Mouse (Mus musculus): Measurements from ENCODE around the gene Taf7l. TPM values are rescaled to one million over a fixed set of nuclear protein-coding genes. Genes with fewer than 3 reads are reported as not detected.

The Taf7l gene
- total RNA-seq (2021), result not detected
- long read RNA-seq, experiment 1, result 0 reads
- long read RNA-seq, experiment 2, result 0 reads

GRCm38 (mm10) chrX:134476290-134476689 lies at the start of gene Taf7l:
TSS of gene Taf7l (minus strand) at chrX:134476490.
- no peak for DNase-seq (ENCODE audit: low spot score in 2 of 2)

DNA sequence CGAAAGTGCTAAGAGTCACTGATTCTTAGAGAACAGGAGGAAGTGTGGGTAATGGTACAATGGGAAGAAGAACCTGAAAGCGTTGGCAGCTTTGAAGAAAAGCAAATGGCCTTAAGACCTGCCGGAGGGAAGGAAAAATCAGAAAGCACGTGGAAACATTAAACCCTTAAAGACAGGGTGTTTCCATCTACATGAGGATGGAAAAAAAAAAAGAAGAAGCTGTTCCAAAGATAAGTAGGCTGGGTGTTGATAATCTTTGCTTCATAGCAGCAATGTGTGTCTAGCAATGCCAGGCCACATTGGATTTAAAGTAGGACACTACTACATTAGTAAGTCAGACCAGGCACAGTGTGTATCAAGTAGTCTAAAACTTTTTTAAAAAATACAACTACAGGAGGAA lies 49.0 kb upstream of the Taf7l start:
- DNase-seq (ENCODE audit: low spot score in 2 of 2), result no peak

- DNase-seq (ENCODE audit: low spot score in 2 of 2), result no peak
Measured at GRCm38 (mm10) chrX:134523772-134524171, 47.5 kb upstream of the Taf7l start.

DNA sequence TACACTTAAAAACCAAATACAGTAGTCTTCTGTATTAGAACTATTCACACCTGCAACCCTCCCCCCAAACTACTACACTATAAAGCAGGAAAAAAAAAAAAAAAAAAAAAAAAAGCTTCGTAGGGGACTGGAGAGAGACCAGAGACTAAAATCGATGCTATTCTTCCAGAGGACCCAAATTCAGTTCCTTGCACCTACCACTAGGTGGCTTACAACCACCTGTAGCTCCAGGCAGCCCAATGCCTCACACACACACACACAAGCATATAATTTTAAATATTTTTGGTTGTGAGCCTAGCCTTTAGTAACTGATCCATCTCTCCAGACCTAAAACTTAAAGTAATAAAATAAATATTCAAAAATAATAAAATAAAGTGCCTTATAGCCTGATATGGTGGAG lies 33.2 kb upstream of the Taf7l start:
- no peak for DNase-seq (ENCODE audit: low spot score in 2 of 2)

DNA sequence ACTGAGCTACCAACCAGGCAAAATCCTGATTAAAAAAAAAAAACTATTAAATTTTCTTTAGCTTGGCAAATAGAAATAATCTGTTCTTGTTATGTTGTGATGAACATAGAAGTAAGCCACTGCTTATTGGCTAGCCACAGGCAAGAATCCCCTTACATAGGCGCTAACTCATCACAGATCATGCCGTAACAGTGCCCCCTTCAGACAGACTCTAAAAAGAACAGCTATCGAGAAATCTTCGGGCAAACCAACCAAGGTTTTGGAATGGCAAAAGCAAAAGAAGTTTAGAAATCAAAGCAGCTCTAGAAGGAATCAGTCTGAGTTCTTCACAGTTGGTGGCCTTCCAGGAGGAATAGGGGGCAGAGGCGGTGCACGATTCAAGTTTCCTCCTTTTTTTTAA lies 31.7 kb upstream of the Taf7l start:
- DNase-seq (ENCODE audit: low spot score in 2 of 2), result no peak

GRCm38 (mm10) chrX:134500651-134501050 lies 24.4 kb upstream of the Taf7l start:
- no peak for DNase-seq (ENCODE audit: low spot score in 2 of 2)

GRCm38 (mm10) chrX:134481720-134482119 lies 5.4 kb upstream of the Taf7l start:
- no peak for DNase-seq (ENCODE audit: low spot score in 2 of 2)

DNA sequence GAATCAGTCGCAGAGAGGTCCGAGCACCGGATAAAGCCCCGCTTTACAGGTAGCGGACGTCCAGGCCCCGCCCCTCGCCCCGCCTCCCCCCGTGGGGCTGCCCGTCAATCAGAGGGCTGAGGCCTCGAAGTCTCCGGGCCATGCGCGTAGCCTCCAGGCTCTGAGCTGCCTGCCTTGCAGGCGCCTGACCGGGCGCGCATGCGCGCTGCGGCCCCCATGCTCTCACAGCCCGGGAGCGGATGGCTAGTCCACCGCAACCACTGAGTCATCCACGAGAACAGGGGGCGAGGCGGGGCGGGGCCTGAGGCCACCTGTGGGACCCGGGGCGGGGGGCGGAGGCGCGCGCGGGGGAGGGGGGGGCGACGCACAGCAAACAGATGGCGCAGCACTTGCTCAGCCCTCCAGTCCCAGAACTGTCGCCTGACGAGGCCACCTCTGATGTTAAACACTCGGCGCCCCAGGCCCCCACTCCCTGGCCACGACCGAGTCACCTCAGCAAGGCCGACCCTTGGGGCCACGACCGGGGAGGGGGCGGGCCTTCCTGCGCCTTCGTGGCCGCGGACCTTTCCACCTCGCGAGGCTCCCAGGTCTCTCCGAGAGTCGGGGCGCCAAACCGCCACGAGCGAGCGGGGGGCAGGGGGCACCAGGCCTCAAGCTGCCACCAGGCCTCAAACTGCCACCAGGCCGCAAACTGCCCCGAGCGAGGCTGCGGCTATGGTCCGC lies 1.1 kb downstream of the Taf7l start:
- DNase-seq (ENCODE audit: low spot score in 2 of 2), result no peak

GRCm38 (mm10) chrX:134427307-134427706 lies 49.0 kb downstream of the Taf7l start:
- DNase-seq (ENCODE audit: low spot score in 2 of 2), result no peak

GRCm38 (mm10) chrX:134426819-134427218 lies 49.5 kb downstream of the Taf7l start:
- DNase-seq (ENCODE audit: low spot score in 2 of 2), result no peak

DNA sequence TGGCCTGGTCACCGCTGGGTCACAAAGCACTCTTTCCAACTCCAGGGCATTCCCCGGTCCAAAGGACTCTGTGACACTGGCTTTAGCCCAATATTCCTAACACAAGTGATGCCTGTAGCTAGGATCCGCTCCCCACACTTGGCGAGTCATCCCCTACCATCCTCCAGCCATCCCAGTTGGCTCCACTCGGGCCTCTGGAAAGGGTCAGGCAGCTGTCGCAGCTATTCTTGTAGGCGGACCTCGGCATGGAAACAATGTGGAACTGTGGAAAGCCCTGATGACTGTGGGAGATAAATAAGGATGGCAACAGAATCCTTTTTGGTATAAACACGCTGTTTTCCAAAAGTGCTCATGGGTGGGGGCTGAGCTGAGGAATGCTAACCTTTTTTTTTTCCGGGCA lies 50.5 kb downstream of the Taf7l start:
- DNase-seq (ENCODE audit: low spot score in 2 of 2), result no peak

- DNase-seq (ENCODE audit: low spot score in 2 of 2), result no peak
Measured at GRCm38 (mm10) chrX:134424263-134424662, 52.0 kb downstream of the Taf7l start.

DNA sequence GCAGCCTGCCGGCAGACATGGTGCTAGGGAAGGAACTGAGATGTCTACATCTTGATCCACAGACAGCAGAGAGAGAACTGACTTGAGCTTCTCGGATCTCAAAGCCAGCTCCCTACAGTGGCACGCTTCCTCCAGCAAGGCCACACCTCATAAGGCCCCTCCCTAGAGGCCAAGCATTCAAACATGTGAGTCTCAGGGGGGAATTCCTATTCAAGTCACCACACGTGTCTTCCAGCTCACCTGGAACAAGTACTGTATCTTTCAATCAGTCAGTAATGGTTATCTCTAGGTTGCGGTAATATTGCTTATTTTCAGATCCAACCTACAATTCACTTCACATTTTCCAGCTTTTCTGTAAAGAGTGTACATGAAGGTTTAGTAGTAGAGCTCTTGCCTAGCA lies 56.2 kb downstream of the Taf7l start:
- no peak for DNase-seq (ENCODE audit: low spot score in 2 of 2)

DNA sequence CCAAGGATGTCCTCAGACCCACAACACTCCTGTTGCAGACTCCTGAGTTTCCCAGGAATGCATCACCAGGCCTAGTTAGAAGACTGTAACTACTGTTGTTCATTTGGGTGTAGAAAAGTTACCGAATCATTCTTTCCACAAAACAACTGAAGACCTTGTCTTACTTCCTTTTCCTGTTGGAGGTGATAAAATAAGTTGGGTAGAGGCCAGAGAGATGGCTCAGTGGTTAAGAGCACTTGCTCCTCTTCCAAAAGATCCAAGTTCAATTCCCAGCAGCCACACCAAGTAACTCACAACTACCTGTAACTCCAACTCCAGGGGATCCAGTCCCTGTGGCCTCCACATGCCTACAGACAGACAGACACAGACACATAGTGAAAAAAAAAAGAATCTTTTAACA lies 64.2 kb downstream of the Taf7l start:
- no peak for DNase-seq (ENCODE audit: low spot score in 2 of 2)

Other genes with a start within 250 kb of the Taf7l start
- gene Trmt2b, start 199.5 kb downstream of the Taf7l start, total RNA-seq (2021), result 10 to 100 TPM; 28.8 to 35.6 TPM
- 100 to 1,000 TPM; 117 to 155 TPM for gene Tmem35a, start 181.3 kb downstream of the Taf7l start, total RNA-seq (2021)
- gene Cenpi, start 168.4 kb downstream of the Taf7l start, total RNA-seq (2021), result 10 to 100 TPM in 1 of 2 experiments, 1 to 10 TPM in 1; 9.2 to 10.3 TPM
- 1 to 10 TPM; 1.1 to 1.4 TPM for gene Drp2, start 71.9 kb downstream of the Taf7l start, total RNA-seq (2021)
- gene Timm8a1, start 65.4 kb upstream of the Taf7l start, total RNA-seq (2021), result 10 to 100 TPM; 42.1 to 47.1 TPM
- 1 to 10 TPM; 1.6 to 2.1 TPM for gene Btk, start 107.1 kb upstream of the Taf7l start, total RNA-seq (2021)
- gene Rpl36a, start 109.2 kb upstream of the Taf7l start, total RNA-seq (2021), result 100 to 1,000 TPM; 362 to 397 TPM
- gene Gla, start 124.6 kb upstream of the Taf7l start, total RNA-seq (2021), result 1 to 10 TPM; 7.8 to 7.9 TPM
- 100 to 1,000 TPM in 1 of 2 experiments, 10 to 100 TPM in 1; 95.1 to 102 TPM for gene Hnrnph2, start 124.7 kb upstream of the Taf7l start, total RNA-seq (2021)
- gene Armcx4, start 210.0 kb upstream of the Taf7l start, total RNA-seq (2021), result 10 to 100 TPM; 23.8 to 26.2 TPM
- gene Armcx1, start 241.5 kb upstream of the Taf7l start, total RNA-seq (2021), result 10 to 100 TPM; 32.7 to 36.5 TPM